Mouse (Mus musculus) induced T-regulatory cell, adult 2 months (primary cell): Measurements from ENCODE around the gene Lamtor2.

Source experiments
- DNase-seq: peaks from one replicate; pipeline ENCODE4 v3.0.0-alpha.2; 2012; ENCODE audit warnings: low read depth

The Lamtor2 gene

GRCm38 (mm10) chr3:88568615-88569014 lies 15.7 kb upstream of the Lamtor2 start:
- no peak for DNase-seq

GRCm38 (mm10) chr3:88567892-88568291 lies 15.0 kb upstream of the Lamtor2 start:
- no peak for DNase-seq

- no peak for DNase-seq
Observed at GRCm38 (mm10) chr3:88566536-88567061, 13.7 kb upstream of the Lamtor2 start.

GRCm38 (mm10) chr3:88566116-88566515 lies 13.2 kb upstream of the Lamtor2 start:
- DNase-seq: no peak

GRCm38 (mm10) chr3:88563966-88564365 lies 11.1 kb upstream of the Lamtor2 start:
- no peak for DNase-seq

- no peak for DNase-seq
Observed at GRCm38 (mm10) chr3:88563442-88563841, 10.6 kb upstream of the Lamtor2 start.

GRCm38 (mm10) chr3:88561989-88562388 lies 9.1 kb upstream of the Lamtor2 start:
- no peak for DNase-seq

GRCm38 (mm10) chr3:88559596-88559995 lies 6.7 kb upstream of the Lamtor2 start:
- no peak for DNase-seq

- DNase-seq: no peak
Observed at GRCm38 (mm10) chr3:88556616-88557015, 3.7 kb upstream of the Lamtor2 start.

GRCm38 (mm10) chr3:88555731-88556130 lies 2.9 kb upstream of the Lamtor2 start:
- DNase-seq: no peak

- no peak for DNase-seq
Observed at GRCm38 (mm10) chr3:88555069-88555605, 2.3 kb upstream of the Lamtor2 start.

- DNase-seq: peak; percentile 67
Observed at GRCm38 (mm10) chr3:88553880-88554586, 1.2 kb upstream of the Lamtor2 start.

- DNase-seq: peak; percentile 91
Observed at GRCm38 (mm10) chr3:88553525-88553879, 628 bp upstream of the Lamtor2 start, which contains the start of gene Ubqln4. Gene Ubqln4 (plus strand): TSS chr3:88553758.

- no peak for DNase-seq
Observed at GRCm38 (mm10) chr3:88552082-88552645, 710 bp downstream of the Lamtor2 start.

GRCm38 (mm10) chr3:88551586-88551985 lies 1.3 kb downstream of the Lamtor2 start:
- DNase-seq: no peak

GRCm38 (mm10) chr3:88548180-88548917 lies 4.5 kb downstream of the Lamtor2 start, which contains the start of gene Rab25:
Gene Rab25 (minus strand): TSS chr3:88548300.
- no peak for DNase-seq

GRCm38 (mm10) chr3:88546674-88547418 lies 6.0 kb downstream of the Lamtor2 start:
- DNase-seq: no peak

- DNase-seq: no peak
Observed at GRCm38 (mm10) chr3:88544955-88545591, 7.8 kb downstream of the Lamtor2 start.

GRCm38 (mm10) chr3:88544514-88544913 lies 8.4 kb downstream of the Lamtor2 start:
- no peak for DNase-seq

- DNase-seq: peak; percentile 44
Observed at GRCm38 (mm10) chr3:88543651-88544410, 9.0 kb downstream of the Lamtor2 start.

- DNase-seq: no peak
Observed at GRCm38 (mm10) chr3:88543174-88543573, 9.7 kb downstream of the Lamtor2 start.
